Mouse (Mus musculus) urinary bladder, adult 2 months (tissue): ENCODE results near the gene Srp68. TPM values are rescaled to one million over a fixed set of nuclear protein-coding genes. Genes with fewer than 3 reads are reported as not detected.
"Not testable (repeated sequence)": the region's sequence is repeated elsewhere in the genome, so short reads cannot be mapped to it uniquely, and the experiment has no call there.

Source experiments
- DNase-seq: peaks from one replicate; pipeline ENCODE4 v3.0.0; 2022; ENCODE audit warnings: low spot score
- polyA plus RNA-seq: library from polyadenylated mRNA; depleted of rRNA; stranded (reverse); fragments of >200 nt; gene quantifications from 2 replicates; pipeline ENCODE4 v1.2.3, GENCODE M21; 2012

Gene Srp68
- polyA plus RNA-seq, 1 experiment = 75.0 TPM

DNA sequence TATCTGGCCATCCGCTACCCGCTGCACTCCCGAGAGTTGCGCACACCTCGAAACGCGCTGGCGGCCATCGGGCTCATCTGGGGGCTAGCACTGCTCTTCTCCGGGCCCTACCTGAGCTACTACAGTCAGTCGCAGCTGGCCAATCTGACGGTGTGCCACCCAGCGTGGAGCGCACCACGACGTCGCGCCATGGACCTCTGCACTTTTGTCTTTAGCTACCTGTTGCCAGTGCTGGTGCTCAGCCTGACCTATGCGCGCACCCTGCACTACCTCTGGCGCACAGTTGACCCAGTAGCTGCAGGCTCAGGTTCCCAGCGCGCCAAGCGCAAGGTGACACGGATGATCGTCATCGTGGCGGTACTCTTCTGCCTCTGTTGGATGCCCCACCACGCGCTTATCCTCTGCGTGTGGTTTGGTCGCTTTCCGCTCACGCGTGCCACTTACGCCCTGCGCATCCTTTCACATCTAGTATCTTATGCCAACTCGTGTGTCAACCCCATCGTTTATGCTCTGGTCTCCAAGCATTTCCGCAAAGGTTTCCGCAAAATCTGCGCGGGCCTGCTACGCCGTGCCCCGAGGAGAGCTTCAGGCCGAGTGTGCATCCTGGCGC lies 9.0 kb upstream of the Srp68 start:
- no peak for DNase-seq

DNA sequence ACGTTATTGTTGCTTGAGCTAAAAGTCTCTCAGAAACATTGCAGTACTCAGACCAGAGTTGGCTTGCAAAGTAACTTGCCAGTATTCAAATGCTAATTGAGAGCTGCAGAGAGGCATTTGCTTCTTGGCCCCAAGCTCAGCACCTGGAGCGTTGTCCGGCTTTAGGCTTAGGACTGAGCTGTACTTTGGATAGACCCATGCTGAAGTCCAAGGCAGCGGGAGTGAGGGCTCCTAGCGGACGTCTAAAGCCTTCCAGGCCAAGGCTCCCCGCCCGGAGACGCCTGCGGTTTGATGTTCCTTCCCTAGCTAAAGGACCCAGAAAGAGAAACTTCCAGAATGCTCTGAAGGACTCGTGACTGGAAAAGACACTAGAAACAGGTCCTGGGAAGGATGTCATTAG lies 8.1 kb upstream of the Srp68 start:
- no peak for DNase-seq

- DNase-seq = no peak
Measured at GRCm38 (mm10) chr11:116281671-116282070, 7.7 kb upstream of the Srp68 start.

- DNase-seq = no peak
Measured at GRCm38 (mm10) chr11:116280751-116281663, 7.0 kb upstream of the Srp68 start, which contains the start of gene Galr2. Galr2 (plus strand) TSS chr11:116280939.

DNA sequence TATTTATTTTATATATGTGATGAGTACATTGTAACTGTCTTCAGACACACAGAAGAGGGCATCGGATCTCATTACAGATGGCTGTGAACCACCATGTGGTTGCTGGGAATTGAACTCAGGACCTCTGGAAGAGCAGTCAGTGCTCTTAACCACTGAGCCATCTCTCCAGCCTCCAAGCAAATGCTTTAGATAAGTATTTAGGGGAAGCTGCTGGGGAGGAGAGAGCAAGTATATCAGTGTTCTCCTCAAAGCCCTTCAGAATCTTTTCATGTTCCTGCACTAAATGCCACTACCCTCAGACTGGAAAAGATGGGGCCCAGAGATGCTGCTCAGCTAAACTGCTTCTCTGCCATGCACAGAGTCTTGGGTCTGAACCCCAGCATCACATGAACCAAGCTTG lies 3.2 kb upstream of the Srp68 start:
- DNase-seq = not testable (repeated sequence)

DNA sequence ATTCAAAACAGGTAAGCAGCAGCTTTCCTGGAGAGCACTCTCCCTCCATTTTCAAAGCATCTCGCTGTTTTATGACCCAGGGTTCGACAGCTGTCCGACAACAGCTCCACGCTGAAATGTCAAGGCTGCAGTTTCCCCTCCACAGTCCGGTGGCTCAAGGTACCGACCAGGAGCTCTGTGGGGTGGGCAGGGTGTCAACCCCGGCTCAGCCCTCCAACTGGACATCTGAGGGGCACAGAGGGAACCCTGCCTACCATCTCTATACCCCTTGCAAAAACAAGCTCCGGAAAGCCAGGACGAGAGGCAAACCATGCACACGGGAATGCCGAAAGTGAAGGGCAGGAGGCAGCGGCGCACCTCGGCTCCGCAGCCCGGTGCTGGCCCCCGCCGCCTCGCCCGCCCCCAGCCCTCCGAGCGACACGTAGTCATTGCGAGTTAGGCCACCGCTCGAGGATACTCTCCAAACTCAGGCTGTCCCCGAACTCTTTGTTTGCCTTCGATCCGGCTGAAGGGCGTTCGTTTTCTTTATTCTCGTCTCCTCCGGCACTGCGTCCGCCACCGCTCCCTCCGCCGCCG lies 460 bp downstream of the Srp68 start:
- no peak for DNase-seq

- no peak for DNase-seq
Measured at GRCm38 (mm10) chr11:116272589-116273468, 1.2 kb downstream of the Srp68 start.

- no peak for DNase-seq
Measured at GRCm38 (mm10) chr11:116269560-116269959, 4.5 kb downstream of the Srp68 start.

- DNase-seq = no peak
Measured at GRCm38 (mm10) chr11:116268313-116268712, 5.7 kb downstream of the Srp68 start.

GRCm38 (mm10) chr11:116267637-116268036 lies 6.4 kb downstream of the Srp68 start:
- DNase-seq = no peak

DNA sequence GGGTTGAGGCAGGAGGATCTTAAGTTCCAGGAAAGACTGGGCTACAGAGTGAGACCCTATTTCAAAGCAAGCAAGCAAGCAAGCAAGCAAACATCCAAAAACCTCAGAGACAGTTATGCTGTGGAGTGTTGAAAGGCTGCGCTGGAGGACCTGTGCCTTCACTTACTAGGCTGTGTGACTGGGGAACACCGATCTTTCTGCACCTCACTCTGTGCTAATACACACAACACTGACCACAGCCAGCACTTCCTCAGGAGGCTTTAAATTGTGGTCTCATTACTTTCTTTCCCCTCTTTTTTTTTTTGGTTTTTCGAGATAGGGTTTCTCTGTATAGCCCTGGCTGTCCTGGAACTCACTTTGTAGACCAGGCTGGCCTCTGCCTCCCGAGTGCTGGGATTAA lies 8.2 kb downstream of the Srp68 start:
- DNase-seq = no peak

DNA sequence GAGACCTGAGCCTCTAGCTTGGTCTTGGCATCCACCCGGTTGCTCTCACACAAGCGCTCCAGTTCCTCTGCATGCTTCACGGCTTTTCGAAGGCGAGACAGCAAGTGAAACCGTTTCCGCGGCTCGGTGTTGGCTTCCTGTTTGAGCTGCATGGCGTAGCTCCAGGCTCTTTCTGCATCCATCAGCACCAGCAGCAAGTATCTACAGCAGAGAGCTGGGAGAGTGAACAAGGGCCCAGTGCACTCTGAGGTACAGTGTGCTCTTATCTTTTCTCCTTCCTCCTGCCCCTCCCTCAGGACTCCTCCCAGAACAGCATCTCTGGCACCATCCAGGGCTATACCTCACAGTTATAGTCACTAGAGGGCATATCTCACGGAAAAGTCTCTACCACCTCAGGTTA lies 8.7 kb downstream of the Srp68 start:
- DNase-seq = no peak

- no peak for DNase-seq
Measured at GRCm38 (mm10) chr11:116260259-116260658, 13.8 kb downstream of the Srp68 start.

GRCm38 (mm10) chr11:116259461-116259860 lies 14.6 kb downstream of the Srp68 start:
- DNase-seq = no peak

- DNase-seq = no peak
Measured at GRCm38 (mm10) chr11:116255982-116256675, 17.9 kb downstream of the Srp68 start.

DNA sequence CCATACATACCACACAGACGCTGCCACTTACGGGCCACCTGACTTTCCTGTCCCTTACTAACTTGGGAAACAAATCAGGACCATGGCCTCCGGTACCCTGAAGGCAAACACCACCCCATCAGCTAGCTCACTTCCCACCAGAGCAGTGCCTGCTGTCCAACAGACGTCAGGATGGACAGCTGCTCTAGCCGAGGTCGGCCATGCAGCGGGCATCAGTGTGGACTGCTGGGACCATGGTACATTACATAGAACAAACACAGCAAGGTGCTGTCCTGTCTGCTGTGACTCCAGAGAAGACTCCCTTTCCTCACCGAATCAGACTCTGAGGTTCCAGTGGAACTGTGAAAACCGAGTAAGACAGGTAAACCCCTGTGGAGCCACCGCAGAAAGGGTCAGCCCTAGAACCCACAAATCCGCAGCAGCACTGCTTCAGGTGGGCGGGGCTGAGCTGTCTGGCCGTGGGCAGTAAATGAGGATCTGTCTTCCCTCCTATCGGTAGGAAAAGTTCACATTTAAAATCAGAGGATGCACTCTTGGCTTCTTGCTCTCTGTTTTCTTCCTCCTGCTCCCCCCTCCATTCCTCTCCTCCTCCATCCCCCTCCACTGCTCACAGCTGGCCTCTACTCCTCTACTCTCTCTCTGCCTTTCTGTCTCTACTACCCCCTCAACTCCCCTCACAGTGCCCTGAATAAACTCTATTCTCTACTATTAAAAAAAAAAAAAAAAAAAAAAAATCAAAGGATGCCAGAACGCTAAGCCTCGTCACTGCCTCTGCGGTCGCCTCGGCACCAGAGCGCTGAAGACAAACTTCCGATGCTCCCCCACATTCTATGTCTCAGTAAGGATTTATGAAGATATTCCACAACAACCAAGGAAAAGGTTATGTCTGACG lies 18.7 kb downstream of the Srp68 start:
- DNase-seq = no peak

DNA sequence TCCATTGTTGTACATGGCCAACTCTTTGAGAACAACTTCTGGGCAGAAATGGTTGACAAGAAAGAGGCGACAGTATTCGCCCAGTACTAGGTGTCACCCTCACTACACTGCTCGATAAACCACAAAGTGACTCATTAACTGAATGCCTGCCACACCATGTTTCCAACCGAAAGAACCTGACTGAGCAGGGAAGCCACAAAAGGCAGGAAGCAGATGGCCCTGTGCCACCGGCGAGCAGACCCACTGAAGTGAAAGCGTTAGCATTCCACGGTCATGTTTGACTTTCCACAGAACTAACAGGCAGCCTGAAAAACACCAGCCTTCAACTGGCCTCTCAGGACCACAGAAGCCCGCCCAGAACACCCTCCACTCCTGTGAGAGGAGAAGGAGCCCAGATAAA lies 19.4 kb downstream of the Srp68 start:
- DNase-seq = no peak

DNA sequence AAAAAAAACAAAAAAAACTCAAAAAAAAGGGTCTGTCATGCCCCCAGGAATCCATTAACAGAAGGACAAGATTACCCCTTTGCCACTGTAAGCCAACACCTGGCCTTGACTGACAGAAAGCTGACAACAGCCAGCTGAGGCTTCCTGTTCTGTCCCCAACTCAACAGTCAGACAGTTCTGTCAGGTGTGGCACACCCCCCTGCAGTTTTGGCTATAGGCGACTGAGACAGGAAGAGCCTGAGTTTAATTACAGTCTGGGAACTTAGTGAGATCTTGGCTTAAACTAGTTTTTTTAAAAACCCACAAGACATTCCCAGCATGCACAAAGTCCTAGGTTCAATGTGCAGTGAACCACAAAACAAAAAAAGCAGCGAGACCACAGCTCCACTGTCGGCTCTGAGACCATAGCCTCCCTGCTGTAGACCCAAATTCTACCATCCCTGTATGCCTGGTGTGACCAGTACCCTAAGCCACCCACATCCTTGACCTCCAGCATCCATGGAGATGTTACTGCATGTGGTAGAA lies 20.9 kb downstream of the Srp68 start:
- DNase-seq = no peak

DNA sequence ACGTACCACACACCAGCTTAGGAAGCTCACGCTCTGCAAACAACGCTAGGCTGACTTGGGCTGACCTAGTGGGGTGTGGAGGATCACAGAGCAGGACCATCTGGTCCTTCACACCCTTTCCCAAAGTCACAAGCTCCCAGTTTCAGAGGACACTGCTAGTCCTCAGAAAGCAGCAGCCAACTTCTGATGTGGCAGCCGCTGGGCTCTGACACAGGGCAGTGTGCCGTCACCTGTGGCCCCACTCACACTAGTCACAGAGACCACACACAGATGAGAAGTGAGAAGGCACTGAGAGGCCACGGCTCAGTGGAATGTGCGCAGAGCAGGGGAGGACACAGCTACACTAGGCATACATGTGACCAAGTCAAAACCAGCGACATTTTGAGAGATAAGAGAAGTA lies 23.1 kb downstream of the Srp68 start:
- DNase-seq = no peak
